Mouse (Mus musculus): Measurements from ENCODE around the gene Entpd7. TPM values are rescaled to one million over a fixed set of nuclear protein-coding genes. Genes with fewer than 3 reads are reported as not detected.
A peak's percentile ranks its signal among the peaks of the same experiment; 100 is the strongest.

The Entpd7 gene
- total and polyA plus RNA-seq, 2 experiments from 2014 or later: 2.1 to 3.2 TPM

DNA sequence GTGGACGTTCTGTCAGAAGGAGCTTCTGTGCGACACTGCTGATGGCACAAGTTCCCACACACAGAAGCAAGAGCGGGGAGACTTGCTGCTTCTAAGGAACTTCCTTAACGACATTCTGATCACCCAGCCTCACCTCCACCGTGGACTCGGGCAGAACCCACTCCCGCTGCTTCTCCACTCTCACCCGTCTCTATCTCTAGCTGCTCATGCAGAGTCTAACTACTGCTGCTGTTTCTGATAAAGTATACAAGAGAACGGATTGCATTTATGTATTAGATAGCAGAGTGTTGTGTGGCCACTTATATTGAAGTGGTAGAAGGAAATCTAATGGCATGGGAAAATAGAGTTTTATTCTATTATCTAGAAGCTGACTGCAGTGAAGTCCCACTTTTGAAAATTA, 28.7 kb upstream of the Entpd7 start:
- ATAC-seq (ENCODE audit: insufficient read depth, low read depth) (no peak), DNase-seq (ENCODE audit: low spot score) (no peak)
- no peaks in the 10 kb centered on the region for H3K4me1 ChIP-seq (ENCODE audit: control insufficient read depth, insufficient read depth)
- H3K36me3 ChIP-seq (replicated peaks; ENCODE audit: control insufficient read depth, insufficient read depth, low read length): peaks cover 23% of the 10 kb centered on the region
- TF ChIP-seq CTCF (IDR thresholded peaks at IDR 0.05; ENCODE audit: low read depth) (no peak), EP300 (IDR thresholded peaks at IDR 0.05; ENCODE audit: low read depth) (no peak)
- no peaks in the 10 kb centered on the region for H3K9me3 ChIP-seq (replicated peaks; ENCODE audit: control insufficient read depth, low read length)
- no peak overlapping the region for H3K9ac ChIP-seq (replicated peaks; ENCODE audit: low read depth, low read length)
- no peak overlapping the region for H3K4me2 ChIP-seq (ENCODE audit: low read depth, low read length)
- no peak overlapping the region for H3K27ac ChIP-seq (ENCODE audit: low read depth)
- no peaks in the 10 kb centered on the region for H3K27me3 ChIP-seq (ENCODE audit: control insufficient read depth, insufficient read depth, low read length)
- 74% methylated on average over 9 of the region's 9 CpGs for WGBS
- no peak overlapping the region for H3K4me3 ChIP-seq (ENCODE audit: low read depth, low read length)

DNA sequence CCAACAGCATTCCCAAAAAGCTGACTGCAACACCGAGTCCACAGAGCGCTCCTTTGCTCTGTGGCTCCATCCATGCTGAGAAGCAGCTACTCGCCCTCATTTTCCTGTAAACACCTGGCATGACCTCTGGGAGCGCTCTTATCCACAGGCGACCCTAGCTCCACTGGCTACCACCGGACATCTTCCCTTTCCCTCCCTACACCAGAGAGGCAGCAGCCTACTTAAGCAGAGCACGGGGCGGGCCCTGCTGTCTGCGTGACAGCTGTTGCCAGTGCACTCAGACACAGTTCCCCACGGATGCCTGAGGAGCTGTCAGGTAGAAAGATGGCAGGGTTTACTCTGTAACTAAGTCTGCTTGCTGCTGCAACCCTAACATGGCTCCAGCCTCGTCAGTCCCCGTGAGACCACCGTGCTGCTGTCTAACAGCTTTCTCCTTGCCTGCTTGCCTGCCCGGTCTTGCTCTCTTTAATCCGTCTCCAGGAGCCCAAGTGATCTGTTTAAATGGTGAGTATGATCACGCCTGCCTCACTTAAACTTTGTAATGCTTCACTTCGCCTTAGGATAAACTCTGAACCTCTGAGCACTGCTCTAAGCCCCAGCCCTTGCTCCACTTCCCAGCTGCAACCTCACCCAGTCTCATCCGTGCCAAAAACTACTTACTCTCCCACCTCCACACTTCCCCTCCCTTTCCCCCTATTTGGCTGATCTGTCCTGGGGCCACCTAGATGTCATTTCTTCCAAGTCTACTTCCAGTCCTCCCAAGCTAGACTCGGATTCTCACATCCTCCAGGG, 27.1 kb upstream of the Entpd7 start:
- Histone ChIP-seq H3K9me3 (replicated peaks; ENCODE audit: control insufficient read depth, low read length) (no peaks in the 10 kb centered on the region), H3K9ac (replicated peaks; ENCODE audit: low read depth, low read length) (no peak overlapping the region), H3K4me2 (ENCODE audit: low read depth, low read length) (no peak overlapping the region), H3K27ac (ENCODE audit: low read depth) (no peak overlapping the region), H3K4me1 (ENCODE audit: control insufficient read depth, insufficient read depth) (no peaks in the 10 kb centered on the region), H3K27me3 (ENCODE audit: control insufficient read depth, insufficient read depth, low read length) (no peaks in the 10 kb centered on the region), H3K4me3 (ENCODE audit: low read depth, low read length) (no peak overlapping the region), H3K36me3 (replicated peaks; ENCODE audit: control insufficient read depth, insufficient read depth, low read length) (peaks cover 31% of the 10 kb centered on the region)
- TF ChIP-seq CTCF (IDR thresholded peaks at IDR 0.05; ENCODE audit: low read depth): peak; percentile 41
- no peak for TF ChIP-seq EP300 (IDR thresholded peaks at IDR 0.05; ENCODE audit: low read depth)
- ATAC-seq (ENCODE audit: insufficient read depth, low read depth): peak; percentile 42; the same call in 1 of the 2 replicates
- DNase-seq (ENCODE audit: low spot score): peak; percentile 40
- WGBS: 45% methylated on average over 19 of the region's 19 CpGs

DNA sequence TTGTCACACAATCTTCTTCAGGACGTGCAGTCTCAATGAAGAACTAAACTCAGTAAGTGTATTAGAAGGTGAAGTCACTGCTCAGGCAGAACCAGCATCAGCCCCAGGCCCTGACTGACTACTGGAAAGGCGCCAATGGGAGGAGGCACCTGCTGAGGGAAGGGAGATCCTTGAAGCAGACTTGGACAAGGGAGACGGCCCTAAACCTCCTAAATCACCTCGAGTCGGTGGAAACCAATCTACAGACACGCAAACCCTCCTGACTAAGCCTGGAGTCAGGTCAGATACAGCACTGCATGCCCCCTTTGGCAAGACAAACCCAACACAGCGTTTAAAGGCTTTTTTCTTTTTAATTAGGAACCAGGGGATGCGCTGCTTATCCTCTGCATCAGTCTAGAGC, 26.0 kb upstream of the Entpd7 start:
- Histone ChIP-seq H3K27ac (ENCODE audit: low read depth) (no peak overlapping the region), H3K36me3 (replicated peaks; ENCODE audit: control insufficient read depth, insufficient read depth, low read length) (peaks cover 31% of the 10 kb centered on the region), H3K9me3 (replicated peaks; ENCODE audit: control insufficient read depth, low read length) (no peaks in the 10 kb centered on the region), H3K9ac (replicated peaks; ENCODE audit: low read depth, low read length) (no peak overlapping the region), H3K4me3 (ENCODE audit: low read depth, low read length) (no peak overlapping the region), H3K27me3 (ENCODE audit: control insufficient read depth, insufficient read depth, low read length) (no peaks in the 10 kb centered on the region), H3K4me1 (ENCODE audit: control insufficient read depth, insufficient read depth) (no peaks in the 10 kb centered on the region), H3K4me2 (ENCODE audit: low read depth, low read length) (no peak overlapping the region)
- ATAC-seq (ENCODE audit: insufficient read depth, low read depth): no peak
- TF ChIP-seq EP300 (IDR thresholded peaks at IDR 0.05; ENCODE audit: low read depth) (no peak), CTCF (IDR thresholded peaks at IDR 0.05; ENCODE audit: low read depth) (no peak)
- DNase-seq (ENCODE audit: low spot score): no peak
- WGBS: 79% methylated on average over 8 of the region's 8 CpGs

DNA sequence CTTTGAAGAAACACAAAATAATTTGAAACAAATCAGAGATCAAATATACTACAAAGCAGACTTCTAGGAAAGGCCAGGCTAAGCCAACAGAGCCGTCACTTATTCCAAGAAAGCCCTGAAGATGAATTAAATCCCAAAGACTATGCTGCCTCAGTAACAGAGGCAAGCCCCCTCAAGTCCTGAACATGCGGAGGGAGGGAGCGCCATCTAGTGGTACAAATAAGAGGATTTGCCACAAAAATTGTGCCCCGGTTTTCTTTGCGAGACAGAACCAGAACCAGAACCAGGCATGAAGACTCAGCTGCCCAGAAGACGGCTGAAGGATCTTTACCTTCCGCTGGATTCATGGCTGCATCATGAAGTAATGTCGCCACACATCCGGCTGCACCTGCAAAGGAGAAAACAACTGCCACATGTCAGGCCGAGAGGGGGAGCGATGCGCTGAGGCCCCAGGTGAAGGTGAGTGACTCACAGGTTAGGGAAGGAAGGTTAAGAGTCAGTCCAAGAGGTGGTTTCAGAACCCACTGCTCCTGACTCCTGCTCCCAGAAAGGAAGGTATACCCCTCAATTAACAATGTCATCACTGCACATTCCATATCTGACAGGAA, 23.9 kb upstream of the Entpd7 start:
- peaks cover 31% of the 10 kb centered on the region for H3K36me3 ChIP-seq (replicated peaks; ENCODE audit: control insufficient read depth, insufficient read depth, low read length)
- DNase-seq (ENCODE audit: low spot score): peak; percentile 33
- WGBS: 60% methylated on average over 12 of the region's 12 CpGs

DNA sequence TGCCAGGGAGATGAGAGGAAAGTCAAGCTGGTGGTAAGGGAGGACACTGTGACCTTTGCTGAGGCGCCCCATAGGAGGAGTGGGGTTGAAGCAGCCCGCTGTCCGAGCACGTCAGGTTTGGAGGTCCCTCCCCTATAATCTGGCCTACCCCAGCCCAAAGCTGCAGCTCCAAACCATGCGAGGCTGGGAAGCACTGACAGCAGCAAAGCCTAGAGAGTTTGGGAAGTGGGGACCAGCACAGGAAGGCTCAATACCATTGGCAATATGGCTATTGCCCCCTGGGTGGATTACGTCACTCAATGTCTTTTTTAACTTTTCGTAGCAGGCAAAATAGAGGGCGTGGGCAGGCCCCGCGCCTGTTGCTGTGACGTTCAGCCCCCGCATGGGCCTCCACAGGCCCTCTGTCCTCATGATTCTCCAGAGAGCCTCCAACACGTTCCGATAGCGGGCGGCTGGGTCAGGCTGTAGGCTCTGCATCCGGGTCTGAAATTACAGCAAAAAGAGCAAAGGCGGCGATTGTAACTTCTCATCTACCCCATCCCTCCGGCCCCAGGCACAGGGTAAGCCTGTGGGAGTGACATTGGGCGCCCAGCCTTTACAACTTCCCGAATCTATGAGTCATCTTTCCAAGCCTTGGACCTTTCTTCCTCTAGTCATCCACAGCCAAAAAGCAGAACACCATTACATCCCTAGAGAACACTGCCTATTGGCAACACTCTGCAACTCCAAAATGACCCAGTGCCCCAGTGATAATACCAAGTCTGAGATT, 22.6 kb upstream of the Entpd7 start:
- H3K4me3 ChIP-seq (ENCODE audit: low read depth, low read length): no peak overlapping the region
- DNase-seq (ENCODE audit: low spot score): no peak
- 81% methylated on average over 22 of the region's 22 CpGs for WGBS
- no peaks in the 10 kb centered on the region for H3K27me3 ChIP-seq (ENCODE audit: control insufficient read depth, insufficient read depth, low read length)
- H3K27ac ChIP-seq (ENCODE audit: low read depth): no peak overlapping the region
- peak; percentile 44; the same call in 1 of the 2 replicates for ATAC-seq (ENCODE audit: insufficient read depth, low read depth)
- no peak overlapping the region for H3K4me2 ChIP-seq (ENCODE audit: low read depth, low read length)
- peaks cover 31% of the 10 kb centered on the region for H3K36me3 ChIP-seq (replicated peaks; ENCODE audit: control insufficient read depth, insufficient read depth, low read length)
- TF ChIP-seq CTCF (IDR thresholded peaks at IDR 0.05; ENCODE audit: low read depth): no peak
- TF ChIP-seq EP300 (IDR thresholded peaks at IDR 0.05; ENCODE audit: low read depth): no peak
- no peak overlapping the region for H3K9ac ChIP-seq (replicated peaks; ENCODE audit: low read depth, low read length)
- H3K9me3 ChIP-seq (replicated peaks; ENCODE audit: control insufficient read depth, low read length): no peaks in the 10 kb centered on the region
- H3K4me1 ChIP-seq (ENCODE audit: control insufficient read depth, insufficient read depth): peaks cover 8% of the 10 kb centered on the region

More for the DNA sequence above, 23.9 kb upstream of the Entpd7 start:
- no peak overlapping the region for H3K4me2 ChIP-seq (ENCODE audit: low read depth, low read length)
- TF ChIP-seq EP300 (IDR thresholded peaks at IDR 0.05; ENCODE audit: low read depth): no peak
- TF ChIP-seq CTCF (IDR thresholded peaks at IDR 0.05; ENCODE audit: low read depth): peak; percentile 71
- H3K27me3 ChIP-seq (ENCODE audit: control insufficient read depth, insufficient read depth, low read length): no peaks in the 10 kb centered on the region
- no peaks in the 10 kb centered on the region for H3K9me3 ChIP-seq (replicated peaks; ENCODE audit: control insufficient read depth, low read length)
- no peak overlapping the region for H3K9ac ChIP-seq (replicated peaks; ENCODE audit: low read depth, low read length)
- H3K27ac ChIP-seq (ENCODE audit: low read depth): no peak overlapping the region
- no peaks in the 10 kb centered on the region for H3K4me1 ChIP-seq (ENCODE audit: control insufficient read depth, insufficient read depth)
- no peak overlapping the region for H3K4me3 ChIP-seq (ENCODE audit: low read depth, low read length)
- ATAC-seq (ENCODE audit: insufficient read depth, low read depth): no peak

Measured in heart, postnatal 0 days (tissue).